Mouse (Mus musculus): ENCODE results near the gene Asb16. TPM values are rescaled to one million over a fixed set of nuclear protein-coding genes. Genes with fewer than 3 reads are reported as not detected.
"Not testable (repeated sequence)": the region's sequence is repeated elsewhere in the genome, so short reads cannot be mapped to it uniquely, and the experiment has no call there.

The Asb16 gene
- total RNA-seq, 2 experiments from 2014 or later = 48.7 to 54.4 TPM

DNA sequence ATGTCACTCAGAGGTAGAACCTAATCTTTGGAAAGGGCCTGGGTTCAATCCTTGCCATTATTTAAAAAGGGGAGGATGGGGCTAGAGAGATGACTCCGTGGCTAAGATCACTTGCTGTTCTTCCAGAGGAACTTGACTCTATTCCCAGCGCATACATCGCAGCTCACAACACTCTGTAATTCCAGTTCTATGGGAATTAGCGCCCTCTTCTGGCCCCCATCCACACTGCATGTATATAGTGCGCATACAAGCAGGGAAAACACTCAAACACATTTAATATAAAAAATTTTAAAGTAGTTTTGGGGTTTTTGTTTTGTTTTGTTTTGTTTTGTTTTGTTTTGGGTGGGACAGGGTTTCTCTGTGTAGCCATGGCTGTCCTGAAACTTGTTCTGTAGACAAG lies 26.7 kb upstream of the Asb16 start:
- no peak for DNase-seq

DNA sequence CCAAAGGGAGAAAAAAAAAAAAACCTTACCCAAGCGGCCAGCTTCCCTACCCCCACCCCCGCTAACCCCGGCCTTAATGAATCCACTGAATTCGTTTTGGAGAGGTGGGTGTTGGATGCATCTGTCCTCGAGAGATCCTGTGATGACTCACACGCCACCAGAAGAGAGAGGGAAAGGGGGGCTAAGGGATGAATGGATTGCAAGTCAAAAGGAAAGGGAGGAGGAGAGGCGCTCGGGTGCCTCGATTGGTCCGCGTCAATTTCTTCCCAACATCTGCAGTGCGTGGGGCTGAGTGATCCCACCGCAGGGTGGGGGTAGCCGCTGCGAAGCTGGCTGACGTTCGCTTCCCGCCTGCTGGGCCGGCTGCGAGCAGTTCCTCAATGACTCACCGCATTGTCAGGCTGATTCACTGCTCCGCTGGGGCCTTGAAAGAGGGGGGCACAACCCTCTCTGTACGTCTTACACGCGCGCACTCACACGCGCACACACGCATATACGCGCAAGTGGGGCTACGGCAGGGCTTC lies 23.6 kb upstream of the Asb16 start:
- peak; percentile 51 for DNase-seq

DNA sequence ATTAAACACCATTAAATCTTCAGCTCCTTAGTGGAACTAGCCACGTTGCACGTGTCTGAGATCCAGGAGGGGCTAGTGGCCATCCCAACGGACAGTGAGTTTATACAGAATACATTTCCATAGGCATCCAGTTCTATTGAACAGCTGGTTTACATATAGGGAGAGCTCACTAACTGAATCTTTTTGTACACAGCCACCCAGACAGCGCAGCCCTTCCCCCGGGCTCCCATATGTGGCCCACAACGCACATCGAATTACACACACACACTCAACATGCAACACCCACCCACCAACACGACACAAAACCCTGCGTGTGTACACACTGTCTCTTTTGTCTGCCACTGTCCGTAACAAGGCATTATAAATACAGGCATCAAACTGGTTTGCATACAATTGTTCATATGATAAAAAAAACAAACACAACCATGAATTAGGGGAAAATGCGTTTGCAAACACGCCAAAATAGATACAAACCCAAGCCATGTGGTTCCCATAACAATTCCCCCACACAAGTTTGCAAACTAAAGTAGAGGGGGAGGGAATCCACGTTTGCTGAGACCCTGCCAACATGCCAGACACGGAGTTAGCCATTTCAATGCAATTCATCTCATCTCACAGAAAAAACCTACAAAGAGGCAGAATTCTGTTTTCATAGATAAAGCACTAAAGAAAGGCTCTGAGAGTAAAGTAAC lies 22.8 kb upstream of the Asb16 start:
- DNase-seq = no peak

DNA sequence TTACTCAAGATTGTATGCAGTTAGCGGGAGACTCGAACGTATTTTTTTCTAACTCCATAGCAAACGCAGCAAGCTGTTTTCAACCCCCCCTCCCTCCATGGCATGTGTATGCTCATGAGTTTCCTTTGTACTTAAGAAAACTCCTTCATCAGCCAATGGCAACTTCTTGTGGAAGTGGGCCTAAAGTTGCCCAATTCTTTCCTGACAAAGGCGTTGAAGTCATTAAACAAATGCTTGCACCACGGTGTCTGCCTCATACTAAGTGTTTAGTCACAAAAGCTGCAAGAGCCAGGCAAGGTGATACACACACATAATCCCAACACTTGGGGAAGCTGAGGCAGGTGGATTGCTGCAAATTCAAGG lies 22.3 kb upstream of the Asb16 start:
- DNase-seq = no peak

DNA sequence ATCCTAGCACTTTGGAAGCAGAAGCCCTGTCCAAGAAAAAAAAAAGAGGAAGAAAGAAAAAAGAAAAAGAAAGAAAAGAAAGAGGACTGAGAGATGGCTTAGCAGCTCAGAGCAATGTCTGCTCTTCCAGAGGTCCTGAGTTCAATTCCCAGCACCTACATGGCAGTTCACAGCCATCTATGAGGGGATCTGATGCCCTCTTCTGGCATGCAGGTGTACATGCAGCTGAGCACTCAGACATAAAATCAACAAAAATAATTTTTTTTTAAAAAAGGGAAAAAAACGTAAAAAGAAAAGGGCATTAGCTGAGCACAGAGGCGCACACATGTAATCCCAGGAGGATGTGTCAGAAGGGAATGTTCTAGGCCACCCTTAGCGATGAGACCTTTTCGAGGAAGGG lies 21.7 kb upstream of the Asb16 start:
- no peak for DNase-seq

DNA sequence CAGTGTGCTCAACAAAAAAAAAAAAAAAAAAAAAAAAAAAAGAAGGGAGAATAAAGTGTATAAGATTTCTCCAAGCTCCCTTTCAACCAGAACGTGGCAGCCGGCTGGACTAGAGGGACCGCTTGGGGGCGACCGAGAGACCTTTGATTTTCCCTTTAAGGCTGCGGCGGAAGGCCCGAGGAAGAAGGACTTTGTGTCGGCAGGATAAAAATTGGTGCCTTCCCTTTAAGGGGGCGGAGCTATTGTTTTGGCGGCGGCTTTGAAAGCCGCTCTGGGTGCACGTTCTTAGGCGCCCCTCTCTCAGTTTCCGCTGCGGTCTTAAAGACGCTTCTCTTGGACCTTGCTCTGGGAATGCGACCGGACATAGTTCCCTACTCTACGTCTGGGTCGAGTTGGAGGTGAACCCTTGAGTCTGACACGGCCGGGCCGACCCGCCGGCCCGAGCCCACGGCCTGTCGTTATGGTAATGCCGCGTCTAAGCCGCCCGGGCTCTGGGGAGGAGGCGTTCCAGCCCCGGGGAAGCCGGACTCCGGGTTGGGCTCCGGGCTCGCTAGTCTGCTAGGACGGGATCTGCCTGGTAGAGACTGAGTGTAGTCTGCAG lies 19.8 kb upstream of the Asb16 start, which contains the start of gene BC030867:
Gene BC030867, plus strand, starts transcription at position 253 of the 601 bp plus-strand sequence.
- DNase-seq = peak; percentile 92

DNA sequence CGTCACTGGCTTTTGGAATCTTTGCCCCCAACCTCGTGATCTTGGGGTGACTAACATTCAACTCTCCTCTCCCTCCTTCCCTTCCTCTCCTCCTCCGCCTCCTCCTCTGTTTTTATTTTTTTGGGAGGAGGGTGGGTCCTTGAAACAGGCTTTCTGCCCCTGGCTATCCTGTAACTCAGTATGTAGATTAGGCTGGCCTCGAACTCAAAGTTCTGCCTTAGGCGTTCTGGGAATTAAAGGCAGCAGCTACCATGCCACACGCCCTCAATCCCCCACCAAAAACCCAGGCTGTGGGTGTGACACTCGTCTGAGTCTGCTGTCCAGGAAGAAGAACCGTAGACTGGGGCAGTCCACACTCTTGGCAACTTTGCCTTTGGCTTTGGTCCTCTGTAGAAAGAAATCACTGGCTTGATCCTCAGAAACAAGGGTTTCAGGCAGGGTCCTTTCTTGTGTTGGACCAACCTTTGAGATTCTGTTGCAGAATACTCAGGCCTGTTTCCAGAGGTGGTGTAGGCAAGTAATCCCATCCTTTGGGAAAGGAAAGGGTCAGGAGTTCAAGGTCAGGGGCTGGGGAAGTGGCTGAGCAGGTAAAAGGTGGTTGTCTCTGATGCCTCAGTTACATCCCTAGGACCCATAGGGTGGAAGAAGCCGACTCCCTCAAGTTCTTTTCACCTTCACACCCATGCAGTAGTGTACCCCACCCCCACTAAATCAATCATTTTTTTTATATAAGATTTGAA lies 19.0 kb upstream of the Asb16 start:
- no peak for DNase-seq

DNA sequence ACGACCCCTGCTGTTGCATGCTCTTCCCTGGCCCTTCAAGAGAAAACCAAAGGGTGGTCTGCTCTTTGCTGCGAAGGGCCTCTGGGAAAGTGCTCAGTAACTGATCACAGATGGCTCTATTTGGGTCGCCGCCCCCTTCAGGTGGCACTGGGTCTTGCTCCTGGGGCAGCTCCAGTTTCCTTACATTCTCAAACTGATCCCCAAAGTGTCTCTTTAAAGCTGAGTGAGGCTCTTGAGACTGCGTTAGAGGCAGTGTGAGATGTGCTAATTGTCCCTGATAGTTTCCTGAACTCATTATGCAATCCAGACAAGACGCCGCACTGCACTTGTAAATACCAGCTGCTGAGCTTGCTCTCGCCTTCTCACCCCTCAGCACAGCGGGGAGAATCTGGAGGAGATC lies 11.0 kb upstream of the Asb16 start:
- no peak for DNase-seq

DNA sequence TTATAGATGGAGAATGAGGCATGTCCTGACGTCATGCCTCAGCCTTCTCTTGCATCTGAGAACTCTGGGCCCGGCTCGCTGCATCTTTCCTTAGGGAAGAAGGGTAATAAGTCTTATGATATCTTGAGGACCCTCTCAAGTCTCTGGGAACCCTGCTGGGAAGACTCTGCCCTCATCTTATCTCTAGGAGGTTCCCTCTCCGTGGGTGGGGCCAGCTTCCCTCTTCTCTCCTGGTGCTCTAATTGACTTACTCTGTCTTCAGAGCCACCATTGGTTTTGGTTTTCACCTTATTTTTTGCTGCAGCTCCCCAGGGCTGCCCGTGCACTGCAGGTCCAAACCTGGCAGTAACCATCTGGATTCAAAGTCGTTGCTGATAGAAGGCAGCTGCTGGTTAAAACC lies 10.4 kb upstream of the Asb16 start:
- DNase-seq = no peak

DNA sequence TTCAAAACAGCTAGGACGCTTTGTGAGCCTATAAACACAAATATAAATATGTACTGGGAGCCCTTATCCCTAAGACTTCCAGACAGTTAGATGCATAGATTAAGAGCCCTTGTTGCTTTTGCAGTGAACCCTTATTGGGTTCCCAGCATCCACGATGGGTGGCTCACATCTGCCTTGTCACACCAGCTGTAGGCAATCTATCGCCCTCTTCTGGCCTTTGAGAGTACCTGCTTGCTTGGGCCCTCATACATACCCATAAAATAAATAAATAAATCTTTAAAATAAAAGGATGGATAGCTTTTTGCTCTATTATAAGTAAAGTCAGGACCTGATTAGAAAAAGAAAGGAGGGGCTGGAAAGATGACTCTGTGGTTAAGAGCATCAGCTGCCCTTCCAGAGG lies 10.0 kb upstream of the Asb16 start:
- DNase-seq = no peak

DNA sequence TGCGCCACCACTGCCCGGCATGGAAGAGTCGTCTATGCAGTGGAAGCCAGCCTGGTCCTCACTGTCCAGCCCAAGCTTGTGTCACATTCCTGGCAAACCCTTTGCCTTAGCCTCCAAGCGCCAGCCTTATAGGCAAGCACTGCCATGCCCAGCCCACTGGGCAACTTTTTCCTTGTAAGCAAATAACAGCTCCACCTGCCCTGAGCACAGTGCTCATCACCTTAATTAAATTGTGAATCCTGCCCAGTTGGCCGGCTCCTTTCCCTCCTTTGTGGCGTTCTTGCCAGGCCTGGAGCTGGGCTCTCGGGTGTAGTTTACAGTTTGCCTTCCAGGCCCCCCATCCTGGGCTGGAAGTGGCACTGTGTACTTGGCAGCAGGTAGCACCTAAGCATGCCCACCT lies 5.3 kb upstream of the Asb16 start:
- no peak for DNase-seq

DNA sequence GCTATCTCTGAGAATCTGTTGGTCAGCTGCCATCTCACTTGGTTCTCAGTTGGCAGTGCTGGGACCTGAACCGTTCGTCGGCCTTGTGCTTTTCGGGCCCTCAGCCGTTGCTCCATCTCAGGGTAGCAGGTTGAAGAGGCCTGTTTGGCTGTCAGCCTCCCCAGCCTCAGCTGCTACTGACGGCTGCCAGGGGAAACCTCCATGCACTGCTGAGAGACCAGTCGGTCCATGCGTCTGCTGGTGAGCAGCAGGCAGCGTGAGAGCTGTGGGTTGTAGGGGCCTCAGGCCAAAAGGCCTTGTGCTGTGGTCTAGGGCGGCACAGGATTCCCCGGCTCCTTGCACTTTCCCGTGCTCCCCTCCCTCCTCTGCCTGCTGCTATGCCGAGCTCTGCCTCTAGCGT lies 2.7 kb upstream of the Asb16 start:
- DNase-seq = no peak

DNA sequence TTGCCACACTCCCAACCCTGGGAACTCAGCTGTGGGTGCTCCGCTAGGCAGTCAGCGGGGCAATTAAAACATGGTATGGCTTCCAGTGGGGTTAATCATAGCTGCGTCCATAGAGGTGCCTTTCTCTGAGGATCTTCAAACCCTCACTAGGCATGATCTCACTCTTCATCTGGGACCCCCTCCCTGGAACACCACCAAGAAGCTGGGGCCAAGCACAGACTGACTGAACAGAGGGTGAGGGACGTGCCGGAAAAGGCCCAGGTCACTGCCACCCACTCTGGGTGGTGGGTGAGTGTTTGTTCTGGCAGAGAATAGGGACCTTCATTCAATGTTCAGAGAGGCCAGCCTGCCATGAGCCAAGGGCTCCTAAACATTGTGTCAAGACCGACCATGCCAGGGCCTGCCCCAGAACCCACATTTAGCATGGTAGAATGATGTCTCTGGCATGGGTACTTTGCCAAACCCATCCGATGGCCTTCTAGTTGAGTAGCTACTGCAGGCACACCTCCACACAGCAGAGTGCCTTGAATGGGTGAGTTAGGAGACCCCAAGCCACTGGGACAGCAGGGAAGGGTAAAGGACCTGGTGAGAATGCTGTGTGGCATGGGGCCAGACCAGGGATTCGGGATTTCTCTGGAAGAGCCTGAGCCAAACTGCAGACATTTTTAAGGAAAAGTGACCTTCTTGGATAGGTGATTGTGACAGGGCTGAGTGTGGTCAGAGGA lies 1.8 kb upstream of the Asb16 start:
- no peak for DNase-seq

DNA sequence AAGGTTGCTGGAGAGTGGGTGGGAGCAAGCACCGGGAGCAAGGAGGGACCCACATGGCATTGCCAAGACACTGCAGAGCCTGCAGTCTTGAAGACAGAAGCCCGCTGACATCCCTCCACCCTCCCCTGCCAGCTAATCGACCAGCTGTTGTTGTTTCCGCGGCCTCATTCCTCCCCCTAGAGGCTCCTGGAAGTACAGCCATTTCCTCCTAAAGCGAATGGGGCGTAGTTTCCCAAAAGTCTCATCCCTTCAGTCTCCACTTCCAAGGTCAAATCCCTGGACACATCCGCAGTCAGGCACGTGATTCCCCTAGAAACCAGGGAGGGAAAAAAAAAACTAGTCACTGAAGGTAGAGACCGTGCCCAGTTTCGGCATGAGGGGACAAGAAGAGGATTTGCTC lies 1.1 kb upstream of the Asb16 start:
- peak; percentile 68 for DNase-seq

DNA sequence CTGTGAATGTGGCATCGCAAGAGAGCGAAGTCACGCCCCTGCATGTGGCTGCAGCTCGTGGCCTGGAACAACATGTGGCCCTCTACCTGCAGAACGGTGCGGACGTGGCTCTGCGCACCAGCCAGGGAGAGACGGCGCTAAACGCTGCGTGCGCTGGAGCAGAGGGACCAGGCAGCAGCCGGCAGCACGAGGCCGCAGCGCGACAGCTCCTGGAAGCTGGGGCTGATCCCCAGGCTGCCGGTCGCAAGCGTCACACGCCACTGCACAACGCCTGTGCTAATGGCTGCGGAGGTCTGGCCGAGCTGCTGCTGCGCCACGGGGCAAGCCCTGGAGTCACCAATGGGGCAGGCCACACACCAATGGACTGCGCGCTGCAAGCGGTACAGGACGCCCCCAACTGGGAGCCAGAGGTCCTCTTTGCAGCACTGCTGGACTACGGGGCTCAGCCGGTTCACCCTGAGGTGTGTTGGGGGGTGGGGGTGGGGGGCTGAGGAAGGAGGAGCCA lies 7.9 kb downstream of the Asb16 start:
- no peak for DNase-seq

DNA sequence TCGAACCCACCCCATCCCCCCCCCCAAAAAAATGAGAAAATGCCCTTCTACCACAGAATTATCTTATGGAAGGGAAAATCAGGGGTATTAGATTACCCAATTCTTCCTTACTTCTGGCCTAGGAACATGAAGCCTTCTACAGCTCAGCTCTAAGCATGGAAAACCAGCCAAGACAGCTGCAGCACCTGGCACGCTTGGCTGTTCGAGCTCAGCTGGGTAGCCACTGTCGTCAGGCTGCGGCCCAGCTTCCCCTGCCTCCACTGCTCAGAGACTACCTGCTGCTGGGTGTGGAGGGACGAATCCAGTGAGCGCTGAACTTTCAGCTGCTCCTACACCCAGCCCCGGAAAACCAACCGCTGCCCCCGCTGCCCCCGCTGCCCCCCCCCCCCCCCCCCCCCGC lies 9.2 kb downstream of the Asb16 start:
- no peak for DNase-seq

DNA sequence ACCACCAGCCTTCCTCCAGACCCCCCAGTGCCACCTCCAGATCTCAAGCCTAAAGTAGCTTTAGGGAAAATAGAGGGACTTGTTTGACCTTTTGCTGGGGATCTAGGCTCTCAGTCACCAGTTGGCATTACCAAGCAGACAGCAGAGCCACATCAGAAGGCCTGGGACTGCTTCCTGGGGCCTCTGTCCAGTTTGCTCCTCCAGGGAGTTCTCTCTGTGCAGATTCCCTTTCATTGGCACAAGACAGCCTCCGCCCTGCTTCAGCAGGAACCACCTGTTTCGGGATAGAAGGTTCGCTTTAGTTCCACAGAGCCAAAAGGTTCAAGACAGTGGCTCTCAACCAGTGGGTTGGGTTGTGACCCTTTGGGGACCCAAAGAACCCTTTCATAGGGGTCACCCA lies 11.1 kb downstream of the Asb16 start:
- no peak for DNase-seq

DNA sequence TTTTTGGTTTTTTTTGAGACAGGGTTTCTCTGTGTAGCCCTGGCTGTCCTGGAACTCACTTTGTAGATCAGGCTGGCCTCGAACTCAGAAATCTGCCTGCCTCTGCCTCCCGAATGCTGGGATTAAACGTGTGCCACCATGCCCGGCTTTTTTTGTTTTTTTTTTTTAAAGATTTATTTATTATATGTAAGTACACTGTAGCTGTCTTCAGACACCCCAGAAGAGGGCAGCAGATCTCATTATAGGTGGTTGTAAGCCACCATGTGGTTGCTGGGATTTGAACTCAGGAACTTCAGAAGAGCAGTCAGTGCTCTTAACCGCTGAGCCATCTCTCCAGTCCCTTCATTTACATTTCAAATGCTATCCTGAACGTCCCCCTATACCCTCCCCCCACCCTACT lies 11.7 kb downstream of the Asb16 start:
- not testable (repeated sequence) for DNase-seq

DNA sequence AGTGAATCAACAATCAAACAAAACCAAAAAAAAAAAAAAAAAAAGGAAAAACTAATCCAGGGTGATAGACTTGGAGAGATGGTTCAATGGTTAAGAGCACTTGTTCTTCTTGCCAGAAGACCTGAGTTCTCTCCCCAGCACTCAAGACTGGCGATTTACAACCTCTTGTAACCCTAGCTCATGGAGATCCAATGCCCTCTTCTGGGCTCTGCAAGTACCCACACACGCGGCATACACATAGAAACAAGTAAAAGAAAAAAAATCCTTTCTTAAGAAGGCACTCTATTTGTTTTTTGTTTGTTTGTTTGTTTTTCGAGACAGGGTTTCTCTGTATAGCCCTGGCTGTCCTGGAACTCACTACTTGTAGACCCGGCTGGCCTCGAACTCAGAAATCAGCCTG lies 15.4 kb downstream of the Asb16 start:
- DNase-seq = no peak

DNA sequence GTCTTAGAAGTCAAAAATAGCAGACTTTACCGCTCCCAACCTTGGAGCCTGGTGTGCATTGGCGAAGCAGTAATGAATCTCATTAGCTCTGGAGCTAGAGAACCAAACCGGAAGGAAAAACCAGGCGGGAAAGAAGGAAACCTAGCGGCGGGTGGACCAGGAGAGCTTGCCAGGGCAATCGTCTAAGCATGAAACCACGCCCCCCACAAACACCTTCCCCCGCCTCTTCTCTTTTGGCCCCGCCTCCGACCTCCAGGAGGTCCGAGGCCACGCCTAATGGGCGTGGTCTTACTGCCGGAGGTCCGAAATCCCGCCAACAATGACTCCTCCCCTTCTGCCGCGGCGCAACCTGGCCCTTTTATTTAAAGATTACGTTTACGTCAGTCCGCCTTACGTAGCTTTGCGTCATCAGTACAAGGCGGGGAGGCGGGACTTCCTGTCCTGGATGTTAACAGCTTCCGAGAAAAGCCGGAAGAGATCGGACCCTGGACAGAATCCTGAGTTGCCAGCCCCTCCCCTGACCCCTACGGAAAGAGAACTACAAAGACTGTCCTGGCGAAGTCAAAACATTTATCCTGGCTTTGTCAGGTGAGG lies 16.1 kb downstream of the Asb16 start, which contains the start of gene Tmub2:
Gene Tmub2, plus strand, starts transcription at position 431 of the 594 bp plus-strand sequence.
- peak; percentile 88 for DNase-seq

DNA sequence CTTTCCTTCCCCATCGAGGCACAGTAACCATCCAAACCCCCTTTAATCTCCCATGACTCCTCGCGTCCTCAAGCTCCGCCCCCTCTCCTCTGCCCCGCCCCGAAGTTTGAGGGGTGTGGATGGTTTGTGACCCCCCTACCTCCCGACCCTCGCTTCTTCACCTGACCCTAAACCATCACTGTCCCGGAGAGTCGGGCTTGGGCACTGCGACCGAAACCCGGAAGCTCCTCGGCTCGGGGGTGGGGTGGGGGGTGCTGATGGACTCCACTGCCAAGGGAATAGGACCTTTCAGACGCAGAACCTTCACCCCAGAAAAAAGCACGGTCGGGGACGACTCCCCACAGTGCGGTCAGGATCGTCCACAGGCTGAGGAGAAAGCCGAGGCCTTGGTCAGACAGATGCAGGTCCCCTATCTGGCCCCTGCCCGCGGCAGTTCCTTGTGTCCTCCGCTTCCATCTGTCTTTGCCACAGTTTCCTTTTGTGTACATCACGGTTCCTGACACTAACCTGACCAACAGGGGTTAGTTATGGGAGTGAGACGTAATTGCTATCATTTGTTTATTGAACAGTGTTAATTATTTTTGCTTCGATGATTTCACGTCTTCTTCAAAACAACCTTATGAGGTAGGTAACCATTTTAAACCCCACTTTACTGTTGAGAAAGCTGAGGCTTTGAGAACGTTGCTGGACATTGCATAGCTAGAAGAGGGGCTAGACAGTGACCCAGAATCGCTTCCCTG lies 16.7 kb downstream of the Asb16 start:
- DNase-seq = peak; percentile 67

Data from gastrocnemius, postnatal 10 days (tissue).